23 mouse cellular contexts compared by ENCODE assay signal in the genomic region with DNA sequence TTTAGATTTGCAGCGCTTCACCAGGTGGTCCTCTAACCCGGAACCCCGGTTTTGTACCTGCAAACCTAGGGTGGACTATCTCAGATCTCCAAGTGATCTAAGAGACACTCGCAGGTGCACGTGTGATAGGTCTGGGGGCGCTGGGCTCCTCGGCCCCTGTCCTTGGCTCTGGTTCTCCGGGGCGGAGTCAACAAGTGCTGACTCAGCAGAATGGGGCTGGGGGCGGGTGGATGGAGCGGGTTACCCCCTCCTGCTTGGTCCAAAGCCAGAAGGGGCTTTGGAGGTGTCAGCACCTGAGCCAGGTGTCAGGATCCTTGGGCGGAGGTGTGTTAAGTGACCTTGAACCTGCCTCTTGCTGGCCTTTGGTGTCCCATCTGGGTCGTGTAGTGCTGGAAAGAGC. TPM values are rescaled to one million over a fixed set of nuclear protein-coding genes. Genes with fewer than 3 reads are reported as not detected.
A peak's percentile ranks its signal among the peaks of the same experiment; 100 is the strongest.
DNase-seq lines count a peak whose midpoint lies in the region; ATAC-seq and TF ChIP-seq lines count a peak whose summit lies in the region.
"Had no signal": no experiment of that assay in that cellular context is flagged by ENCODE, and none has a peak within 500 bp of the region (broad histone marks: within the 10 kb centered on the region; RNA-seq: fewer than 3 reads in every experiment).

No protein-coding gene starts in this region.

- no peak for ATAC-seq in hindbrain, postnatal 0 days
- no peak for ATAC-seq in hindbrain, embryonic 16.5 days
- no peak for ATAC-seq in midbrain, embryonic 16.5 days
- ATAC-seq in midbrain, embryonic 13.5 days, result no peak
- ATAC-seq in G1E (ENCODE audit: extremely low read depth, insufficient number of reproducible peaks, low FRiP score, poor library complexity, severe bottlenecking), result no peak

- TF ChIP-seq CTCF in hindbrain, postnatal 0 days (IDR thresholded peaks at IDR 0.05; ENCODE audit: low read depth), result no peak
- TF ChIP-seq CTCF in E14TG2a.4 (conservative IDR thresholded peaks at IDR 0.05; ENCODE audit: low read length) (no peak), G1E (IDR thresholded peaks at IDR 0.05; ENCODE audit: low read depth, low read length) (no peak)

- H3K27ac ChIP-seq in hindbrain, postnatal 0 days, result no peak overlapping the region
- no peak overlapping the region for H3K27ac ChIP-seq in hindbrain, embryonic 16.5 days (ENCODE audit: low read depth, low read length)
- H3K27ac ChIP-seq in midbrain, embryonic 16.5 days (ENCODE audit: low read length), result no peak overlapping the region
- no peak overlapping the region for H3K27ac ChIP-seq in midbrain, embryonic 13.5 days
- H3K27ac ChIP-seq: forebrain, embryonic 10.5 days; heart, embryonic 13.5 days; kidney, embryonic 15.5 days; limb, embryonic 13.5 days; liver, embryonic 14.5 days; neural tube, embryonic 13.5 days; stomach, embryonic 15.5 days had no signal

- DNase-seq in hindbrain, postnatal 0 days (ENCODE audit: low spot score), result no peak
- no peak for DNase-seq in G1E (ENCODE audit: low spot score)
- DNase-seq in right cerebral cortex, postnatal 14 days, result no peak
- no peak for DNase-seq in urinary bladder, adult 18-20 months (ENCODE audit: low spot score in 2 of 2)
- DNase-seq: cerebellum, adult 11-12 months; heart, adult 11 months; kidney, postnatal 4 days had no signal

- peaks cover 16% of the 10 kb centered on the region for H3K27me3 ChIP-seq in hindbrain, postnatal 0 days (ENCODE audit: insufficient read depth, low read length)
- H3K27me3 ChIP-seq in hindbrain, embryonic 16.5 days (replicated peaks; ENCODE audit: control insufficient read depth, insufficient read depth, low read length), result peaks cover 30% of the 10 kb centered on the region
- H3K27me3 ChIP-seq in midbrain, embryonic 16.5 days (ENCODE audit: control insufficient read depth, insufficient read depth, low read depth, low read length), result peaks cover 28% of the 10 kb centered on the region
- H3K27me3 ChIP-seq in midbrain, embryonic 13.5 days, result peaks cover 62% of the 10 kb centered on the region
- peaks cover 59% of the 10 kb centered on the region for H3K27me3 ChIP-seq in E14TG2a.4 (ENCODE audit: insufficient read depth, low read length)
- peaks cover 41% of the 10 kb centered on the region for H3K27me3 ChIP-seq in G1E (ENCODE audit: insufficient read depth, low read length)

- no peaks in the 10 kb centered on the region; the same call in 1 of the 2 replicates for H3K4me1 ChIP-seq in hindbrain, postnatal 0 days (ENCODE audit: insufficient read depth, low read length)
- H3K4me1 ChIP-seq in hindbrain, embryonic 16.5 days (ENCODE audit: control insufficient read depth, insufficient read depth, low read depth, low read length), result peaks cover 13% of the 10 kb centered on the region
- H3K4me1 ChIP-seq in midbrain, embryonic 16.5 days (ENCODE audit: control insufficient read depth, insufficient read depth, low read length), result peaks cover 15% of the 10 kb centered on the region
- H3K4me1 ChIP-seq in midbrain, embryonic 13.5 days (replicated peaks), result peaks cover 11% of the 10 kb centered on the region
- peaks cover 44% of the 10 kb centered on the region for H3K4me1 ChIP-seq in E14TG2a.4 (replicated peaks; ENCODE audit: low read depth, low read length)
- peaks cover 76% of the 10 kb centered on the region for H3K4me1 ChIP-seq in G1E (ENCODE audit: insufficient read depth, low read depth, low read length)

- H3K4me2 ChIP-seq in hindbrain, postnatal 0 days (ENCODE audit: low read depth, low read length), result peak overlapping the region; percentile 48; the same call in 1 of the 2 replicates
- no peak overlapping the region for H3K4me2 ChIP-seq in hindbrain, embryonic 16.5 days (ENCODE audit: low read length)
- peak overlapping the region; percentile 69; the same call in 1 of the 2 replicates for H3K4me2 ChIP-seq in midbrain, embryonic 16.5 days (ENCODE audit: low read length)
- H3K4me2 ChIP-seq in midbrain, embryonic 13.5 days (replicated peaks), result no peak overlapping the region

- WGBS in hindbrain, postnatal 0 days, result 32% methylated on average over 13 of the region's 13 CpGs
- 29% methylated on average over 13 of the region's 13 CpGs for WGBS in hindbrain, embryonic 16.5 days
- WGBS in midbrain, embryonic 16.5 days, result 26% methylated on average over 13 of the region's 13 CpGs
- WGBS in midbrain, embryonic 13.5 days, result 24% methylated on average over 13 of the region's 13 CpGs

- no peaks in the 10 kb centered on the region for H3K9me3 ChIP-seq in hindbrain, postnatal 0 days (ENCODE audit: low read length)
- no peaks in the 10 kb centered on the region for H3K9me3 ChIP-seq in hindbrain, embryonic 16.5 days (ENCODE audit: control insufficient read depth, low read length)
- H3K9me3 ChIP-seq in midbrain, embryonic 16.5 days (replicated peaks; ENCODE audit: control insufficient read depth, low read length, poor library complexity, severe bottlenecking), result no peaks in the 10 kb centered on the region
- H3K9me3 ChIP-seq in midbrain, embryonic 13.5 days, result no peaks in the 10 kb centered on the region
- no peaks in the 10 kb centered on the region for H3K9me3 ChIP-seq in E14TG2a.4 (ENCODE audit: low read length)
- H3K9me3 ChIP-seq in G1E (replicated peaks), result no peaks in the 10 kb centered on the region
- H3K9me3 ChIP-seq: forebrain, embryonic 10.5 days; heart, embryonic 13.5 days; kidney, embryonic 15.5 days; limb, embryonic 13.5 days; neural tube, embryonic 13.5 days; stomach, embryonic 15.5 days had no signal

- no peaks in the 10 kb centered on the region for H3K36me3 ChIP-seq in hindbrain, postnatal 0 days (ENCODE audit: insufficient read depth, low read length)
- no peaks in the 10 kb centered on the region for H3K36me3 ChIP-seq in hindbrain, embryonic 16.5 days (ENCODE audit: control insufficient read depth, insufficient read depth, low read length)
- no peaks in the 10 kb centered on the region for H3K36me3 ChIP-seq in midbrain, embryonic 16.5 days (ENCODE audit: control insufficient read depth, insufficient read depth, low read length)
- H3K36me3 ChIP-seq in midbrain, embryonic 13.5 days, result no peaks in the 10 kb centered on the region
- H3K36me3 ChIP-seq in E14TG2a.4 (ENCODE audit: insufficient read depth, low read length) (no peaks in the 10 kb centered on the region), G1E (replicated peaks) (peaks cover 25% of the 10 kb centered on the region)
- H3K36me3 ChIP-seq: forebrain, embryonic 10.5 days; heart, embryonic 13.5 days; kidney, embryonic 15.5 days; limb, embryonic 13.5 days; neural tube, embryonic 13.5 days; stomach, embryonic 15.5 days had no signal

- H3K4me3 ChIP-seq in hindbrain, postnatal 0 days (ENCODE audit: low read length), result no peak overlapping the region
- H3K4me3 ChIP-seq in hindbrain, embryonic 16.5 days (ENCODE audit: low read length), result no peak overlapping the region
- H3K4me3 ChIP-seq in midbrain, embryonic 16.5 days (ENCODE audit: low read depth, low read length), result no peak overlapping the region
- H3K4me3 ChIP-seq in midbrain, embryonic 13.5 days (replicated peaks), result no peak overlapping the region
- H3K4me3 ChIP-seq in E14TG2a.4 (replicated peaks; ENCODE audit: low read length) (peak overlapping the region; percentile 82), G1E (ENCODE audit: low read depth, low read length) (peak overlapping the region; percentile 87)

- no peak overlapping the region for H3K9ac ChIP-seq in hindbrain, postnatal 0 days (replicated peaks; ENCODE audit: low read length)
- H3K9ac ChIP-seq in hindbrain, embryonic 16.5 days (ENCODE audit: low read depth, low read length), result no peak overlapping the region
- no peak overlapping the region for H3K9ac ChIP-seq in midbrain, embryonic 16.5 days (ENCODE audit: low read depth, low read length)
- H3K9ac ChIP-seq in midbrain, embryonic 13.5 days (replicated peaks), result no peak overlapping the region
- H3K9ac ChIP-seq: limb, embryonic 13.5 days; liver, embryonic 14.5 days; neural tube, embryonic 13.5 days; stomach, embryonic 15.5 days had no signal

RNA-seq across cellular contexts. Expression of gene Rasal1, which starts 1.3 kb away (rescaled TPM):
- total RNA-seq in hindbrain, postnatal 0 days (2014; rRNA removed), result 3.9 and 8.2 TPM in 2 replicates
- polyA plus RNA-seq in hindbrain, postnatal 0 days (2015; fragmentation: Nextera tagmentation; extraction: Ambion mirVana), result 3.2 and 4.7 TPM in 2 replicates
- polyA plus RNA-seq in hindbrain, embryonic 16.5 days (2015; fragmentation: Nextera tagmentation; extraction: Ambion mirVana), result 0.61 and 1.9 TPM in 2 replicates
- polyA plus RNA-seq in midbrain, embryonic 16.5 days (2015; fragmentation: Nextera tagmentation; extraction: Ambion mirVana), result 2.4 and 4.9 TPM in 2 replicates
- polyA plus RNA-seq in midbrain, embryonic 13.5 days (2015; fragmentation: Nextera tagmentation; extraction: Ambion mirVana), result 0.15 TPM in 1 of 2 replicates, not detected in the other
- 5.6 and 13.2 TPM in 2 replicates for total RNA-seq in G1E (2014; fragmentation: Nextera tagmentation)
- total RNA-seq in G1E (2017), result 1.4 and 1.7 TPM in 2 replicates
- polyA plus RNA-seq in G1E (2012), result 10.8 and 13.1 TPM in 2 replicates
- total RNA-seq: gastrocnemius, adult 8-10 months had no signal
- polyA plus RNA-seq: C2C12; hindbrain, embryonic 11.5 days had no signal

RNA-seq across cellular contexts. Expression of gene Cfap73, which starts 15.9 kb away (rescaled TPM):
- total RNA-seq in hindbrain, postnatal 0 days (2014; rRNA removed), result 0.21 and 0.79 TPM in 2 replicates
- polyA plus RNA-seq in hindbrain, postnatal 0 days (2015; fragmentation: Nextera tagmentation; extraction: Ambion mirVana), result 0.26 and 0.86 TPM in 2 replicates
- polyA plus RNA-seq in hindbrain, embryonic 16.5 days (2015; fragmentation: Nextera tagmentation; extraction: Ambion mirVana), result 0.51 and 0.92 TPM in 2 replicates
- polyA plus RNA-seq in midbrain, embryonic 16.5 days (2015; fragmentation: Nextera tagmentation; extraction: Ambion mirVana), result 0.47 and 1.2 TPM in 2 replicates
- polyA plus RNA-seq in midbrain, embryonic 13.5 days (2015; fragmentation: Nextera tagmentation; extraction: Ambion mirVana), result not detected in 2 replicates
- not detected in 2 replicates for total RNA-seq in G1E (2014; fragmentation: Nextera tagmentation)
- total RNA-seq in G1E (2017), result not detected in 2 replicates
- polyA plus RNA-seq in G1E (2012), result not detected in 2 replicates
- total RNA-seq: gastrocnemius, adult 8-10 months; megakaryocyte progenitor cell, adult 5-6 weeks had no signal
- polyA plus RNA-seq: C2C12; forebrain, embryonic 10.5 days; heart, embryonic 13.5 days; intestine, embryonic 14.5 days; kidney, embryonic 15.5 days; limb, embryonic 13.5 days; liver, embryonic 14.5 days; neural tube, embryonic 13.5 days; stomach, embryonic 15.5 days had no signal

RNA-seq across cellular contexts. Expression of gene Ddx54, which starts 37.4 kb away (rescaled TPM):
- 37.3 and 40.1 TPM in 2 replicates for total RNA-seq in hindbrain, postnatal 0 days (2014; rRNA removed)
- polyA plus RNA-seq in hindbrain, postnatal 0 days (2015; fragmentation: Nextera tagmentation; extraction: Ambion mirVana), result 30.8 and 31.9 TPM in 2 replicates
- 38.4 and 42.0 TPM in 2 replicates for polyA plus RNA-seq in hindbrain, embryonic 16.5 days (2015; fragmentation: Nextera tagmentation; extraction: Ambion mirVana)
- 38.7 and 39.9 TPM in 2 replicates for polyA plus RNA-seq in midbrain, embryonic 16.5 days (2015; fragmentation: Nextera tagmentation; extraction: Ambion mirVana)
- polyA plus RNA-seq in midbrain, embryonic 13.5 days (2015; fragmentation: Nextera tagmentation; extraction: Ambion mirVana), result 43.9 and 44.3 TPM in 2 replicates
- total RNA-seq in G1E (2014; fragmentation: Nextera tagmentation) (16.5 and 24.3 TPM in 2 replicates), G1E (2017) (31.5 and 34.7 TPM in 2 replicates)
- 103 and 110 TPM in 2 replicates for polyA plus RNA-seq in G1E (2012)

RNA-seq across cellular contexts. Expression of gene Rita1, which starts 37.5 kb away (rescaled TPM):
- total RNA-seq in hindbrain, postnatal 0 days (2014; rRNA removed), result 38.0 and 38.6 TPM in 2 replicates
- polyA plus RNA-seq in hindbrain, postnatal 0 days (2015; fragmentation: Nextera tagmentation; extraction: Ambion mirVana), result 30.1 and 30.4 TPM in 2 replicates
- 29.3 and 33.7 TPM in 2 replicates for polyA plus RNA-seq in hindbrain, embryonic 16.5 days (2015; fragmentation: Nextera tagmentation; extraction: Ambion mirVana)
- polyA plus RNA-seq in midbrain, embryonic 16.5 days (2015; fragmentation: Nextera tagmentation; extraction: Ambion mirVana), result 27.2 and 33.1 TPM in 2 replicates
- polyA plus RNA-seq in midbrain, embryonic 13.5 days (2015; fragmentation: Nextera tagmentation; extraction: Ambion mirVana), result 23.0 and 23.9 TPM in 2 replicates
- 8.4 and 10.5 TPM in 2 replicates for total RNA-seq in G1E (2014; fragmentation: Nextera tagmentation)
- 9.5 and 13.7 TPM in 2 replicates for total RNA-seq in G1E (2017)
- polyA plus RNA-seq in G1E (2012), result 42.4 and 45.7 TPM in 2 replicates

Comparison
In these comparisons a context has a peak if more than half of its experiments do, and no peak if none do; other contexts are left out.
1. H3K4me2 ChIP-seq: peak in hindbrain, postnatal 0 days (single experiment) and midbrain, embryonic 16.5 days (single experiment); none in hindbrain, embryonic 16.5 days (single experiment) and midbrain, embryonic 13.5 days (single experiment).
2. H3K4me3 ChIP-seq: peak in E14TG2a.4 (single experiment) and G1E (single experiment); none in hindbrain, postnatal 0 days (single experiment), hindbrain, embryonic 16.5 days (single experiment), midbrain, embryonic 16.5 days (single experiment) and midbrain, embryonic 13.5 days (single experiment).